ENCODE assay signal across 13 mouse cellular contexts in genomic region chr1:46864175-46864885, GRCm38 (mm10). TPM values are rescaled to one million over a fixed set of nuclear protein-coding genes. Genes with fewer than 3 reads are reported as not detected.
A peak's percentile ranks its signal among the peaks of the same experiment; 100 is the strongest.
DNase-seq lines count a peak whose midpoint lies in the region; ATAC-seq lines count a peak whose summit lies in the region.
"Had no signal": no experiment of that assay in that cellular context is flagged by ENCODE, and none has a peak within 500 bp of the region (broad histone marks: within the 10 kb centered on the region; RNA-seq: fewer than 3 reads in every experiment).

No protein-coding gene starts in this region.

- WGBS in heart, embryonic 11.5 days (ENCODE audit: insufficient replicate concordance), result 74% methylated on average over 7 of the region's 7 CpGs

- H3K27me3 ChIP-seq in heart, embryonic 11.5 days (ENCODE audit: control insufficient read depth, insufficient read depth, low read length), result no peaks in the 10 kb centered on the region
- H3K27me3 ChIP-seq: embryonic facial prominence, embryonic 15.5 days had no signal

- intact Hi-C loops in heart, postnatal 10 days (cut with DNase I), result no loop called here
- intact Hi-C loops in left cerebral cortex, postnatal 25 days (cut with DNase I), result no loop called here

- no peak overlapping the region for H3K4me2 ChIP-seq in heart, embryonic 11.5 days
- H3K4me2 ChIP-seq: embryonic facial prominence, embryonic 15.5 days; liver, embryonic 11.5 days had no signal

- H3K36me3 ChIP-seq in heart, embryonic 11.5 days (ENCODE audit: control insufficient read depth, insufficient read depth, low read length), result no peaks in the 10 kb centered on the region
- H3K36me3 ChIP-seq: embryonic facial prominence, embryonic 15.5 days had no signal

- no peak for ATAC-seq in heart, embryonic 11.5 days (replicated peaks; ENCODE audit: insufficient number of reproducible peaks, low FRiP score, low TSS enrichment)
- ATAC-seq: hindbrain, postnatal 0 days had no signal

- H3K4me3 ChIP-seq in heart, embryonic 11.5 days (ENCODE audit: low read depth, low read length), result no peak overlapping the region
- H3K4me3 ChIP-seq: embryonic facial prominence, embryonic 15.5 days had no signal

- no peak overlapping the region for H3K9ac ChIP-seq in heart, embryonic 11.5 days (ENCODE audit: low read depth, low read length)
- H3K9ac ChIP-seq: embryonic facial prominence, embryonic 15.5 days had no signal

- H3K27ac ChIP-seq in heart, embryonic 11.5 days (ENCODE audit: low read depth, low read length), result no peak overlapping the region
- H3K27ac ChIP-seq: embryonic facial prominence, embryonic 15.5 days; hindbrain, postnatal 0 days had no signal

- DNase-seq in heart, postnatal 10 days, result peak; percentile 14 to 27
- DNase-seq in T-cell, adult 2 months (ENCODE audit: low spot score), result peak; percentile 28
- DNase-seq in kidney, adult 8-10 months, result peak; percentile 65 to 77
- peak; percentile 18 for DNase-seq in naive thymus-derived CD4-positive, alpha-beta T cell, adult 2 months (ENCODE audit: low read depth)
- DNase-seq in spleen, postnatal 36 days (ENCODE audit: low spot score in 2 of 2), result no peak
- DNase-seq in left cerebral cortex, postnatal 25 days (ENCODE audit: low spot score in 2 of 2), result no peak
- DNase-seq: adrenal gland, adult 8-10 months; cerebellum, adult 2 months; right cerebral cortex, postnatal 25 days had no signal

- H3K4me1 ChIP-seq in heart, embryonic 11.5 days (ENCODE audit: control insufficient read depth, insufficient read depth, low read length), result no peaks in the 10 kb centered on the region
- H3K4me1 ChIP-seq: embryonic facial prominence, embryonic 15.5 days had no signal

- no peaks in the 10 kb centered on the region for H3K9me3 ChIP-seq in heart, embryonic 11.5 days (replicated peaks; ENCODE audit: control insufficient read depth, low read length)
- H3K9me3 ChIP-seq: embryonic facial prominence, embryonic 15.5 days had no signal

RNA-seq across cellular contexts. Expression of gene Slc39a10, which starts 28.3 kb away (rescaled TPM):
- 10 to 100 TPM; 19.0 to 22.2 TPM for total RNA-seq in heart, postnatal 10 days (2021)
- polyA plus RNA-seq in heart, embryonic 11.5 days (2014; fragmentation: Nextera tagmentation; extraction: Ambion mirVana), result 48.0 and 50.5 TPM in 2 replicates
- total RNA-seq in left cerebral cortex, postnatal 25 days (2021), result 100 to 1,000 TPM; 213 to 226 TPM

Comparison
In these comparisons a context has a peak if more than half of its experiments do, and no peak if none do; other contexts are left out.
1. DNase-seq: peak in heart, postnatal 10 days (2 of 2), T-cell, adult 2 months (single experiment), kidney, adult 8-10 months (2 of 2) and naive thymus-derived CD4-positive, alpha-beta T cell, adult 2 months (single experiment); none in spleen, postnatal 36 days (0 of 2) and left cerebral cortex, postnatal 25 days (0 of 2).
2. RNA of gene Slc39a10, which starts 28.3 kb away (total RNA-seq): 213 to 226 TPM in left cerebral cortex, postnatal 25 days; 19.0 to 22.2 TPM in heart, postnatal 10 days; every median in the first group is over 4 times any median in the second.